Mouse (Mus musculus): Measurements from ENCODE around the gene Polr3gl. TPM values are rescaled to one million over a fixed set of nuclear protein-coding genes. Genes with fewer than 3 reads are reported as not detected.
A peak's percentile ranks its signal among the peaks of the same experiment; 100 is the strongest.

Gene Polr3gl
- polyA plus RNA-seq, 1 experiment, result 72.4 TPM

DNA sequence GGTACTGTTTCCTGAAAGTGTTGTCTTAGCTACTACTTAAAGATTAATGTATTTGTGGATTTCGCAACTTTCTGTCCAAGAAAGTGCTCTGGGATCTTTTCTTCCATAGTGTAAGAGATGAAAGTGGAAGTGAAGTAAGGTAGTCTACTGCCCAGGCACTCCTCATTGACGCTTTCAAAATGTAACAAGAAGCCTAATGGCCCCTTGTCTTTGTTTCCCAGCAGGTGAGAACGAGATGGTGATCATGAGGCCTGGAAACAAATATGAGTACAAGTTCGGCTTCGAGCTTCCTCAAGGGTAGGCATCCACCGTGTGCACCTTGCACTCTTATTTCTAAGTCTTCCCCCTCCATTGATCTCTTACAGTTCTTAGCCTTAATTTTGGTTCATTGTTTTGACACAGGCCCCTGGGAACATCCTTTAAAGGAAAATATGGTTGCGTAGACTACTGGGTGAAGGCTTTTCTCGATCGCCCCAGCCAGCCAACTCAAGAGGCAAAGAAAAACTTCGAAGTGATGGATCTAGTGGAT is 35.2 kb downstream of the Polr3gl start:
- H3K27ac ChIP-seq (replicated peaks; ENCODE audit: low read depth, low read length), result peak overlapping the region; percentile 99
- H3K4me3 ChIP-seq (ENCODE audit: insufficient read depth, low read depth, low read length), result peak overlapping the region; percentile 69
- peaks cover 16% of the 10 kb centered on the region for H3K4me1 ChIP-seq (ENCODE audit: control insufficient read depth, insufficient read depth, insufficient read length, low read length)

- H3K4me3 ChIP-seq (ENCODE audit: insufficient read depth, low read depth, low read length), result peak overlapping the region; percentile 69
- peak overlapping the region; percentile 99 for H3K27ac ChIP-seq (replicated peaks; ENCODE audit: low read depth, low read length)
- H3K4me1 ChIP-seq (ENCODE audit: control insufficient read depth, insufficient read depth, insufficient read length, low read length), result peaks cover 15% of the 10 kb centered on the region
Measured at GRCm38 (mm10) chr3:96558159-96558558, 35.8 kb downstream of the Polr3gl start.

DNA sequence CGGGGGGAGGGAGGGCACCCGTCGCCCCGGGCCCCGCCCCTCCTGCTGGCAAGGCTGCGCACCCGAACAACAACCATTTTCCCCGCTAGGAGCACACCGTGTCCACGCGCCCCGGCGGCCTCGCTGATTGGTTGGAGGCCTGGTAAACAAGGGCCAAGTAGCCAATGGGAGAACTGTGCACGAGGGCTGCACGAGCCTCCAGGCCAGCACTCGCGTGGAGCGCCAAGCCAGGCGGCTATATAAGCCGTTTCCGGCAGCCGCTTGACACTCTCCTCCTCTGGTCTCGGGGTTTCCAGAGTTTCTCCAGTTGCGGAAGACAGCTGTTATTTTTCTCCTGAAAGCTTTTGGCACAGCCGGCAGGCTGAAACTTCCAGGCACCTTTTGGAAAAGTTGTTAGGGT is 36.3 kb downstream of the Polr3gl start, which contains the start of gene Txnip:
Gene Txnip, plus strand, starts transcription at position 264 of the 400 bp plus-strand sequence.
- H3K27ac ChIP-seq (replicated peaks; ENCODE audit: low read depth, low read length), result peak within 1 kb of the TSS; percentile 100
- H3K4me3 ChIP-seq (ENCODE audit: insufficient read depth, low read depth, low read length), result peak within 1 kb of the TSS; percentile 69
- H3K4me1 ChIP-seq (ENCODE audit: control insufficient read depth, insufficient read depth, insufficient read length, low read length), result peaks cover 16% of the 10 kb centered on the region

DNA sequence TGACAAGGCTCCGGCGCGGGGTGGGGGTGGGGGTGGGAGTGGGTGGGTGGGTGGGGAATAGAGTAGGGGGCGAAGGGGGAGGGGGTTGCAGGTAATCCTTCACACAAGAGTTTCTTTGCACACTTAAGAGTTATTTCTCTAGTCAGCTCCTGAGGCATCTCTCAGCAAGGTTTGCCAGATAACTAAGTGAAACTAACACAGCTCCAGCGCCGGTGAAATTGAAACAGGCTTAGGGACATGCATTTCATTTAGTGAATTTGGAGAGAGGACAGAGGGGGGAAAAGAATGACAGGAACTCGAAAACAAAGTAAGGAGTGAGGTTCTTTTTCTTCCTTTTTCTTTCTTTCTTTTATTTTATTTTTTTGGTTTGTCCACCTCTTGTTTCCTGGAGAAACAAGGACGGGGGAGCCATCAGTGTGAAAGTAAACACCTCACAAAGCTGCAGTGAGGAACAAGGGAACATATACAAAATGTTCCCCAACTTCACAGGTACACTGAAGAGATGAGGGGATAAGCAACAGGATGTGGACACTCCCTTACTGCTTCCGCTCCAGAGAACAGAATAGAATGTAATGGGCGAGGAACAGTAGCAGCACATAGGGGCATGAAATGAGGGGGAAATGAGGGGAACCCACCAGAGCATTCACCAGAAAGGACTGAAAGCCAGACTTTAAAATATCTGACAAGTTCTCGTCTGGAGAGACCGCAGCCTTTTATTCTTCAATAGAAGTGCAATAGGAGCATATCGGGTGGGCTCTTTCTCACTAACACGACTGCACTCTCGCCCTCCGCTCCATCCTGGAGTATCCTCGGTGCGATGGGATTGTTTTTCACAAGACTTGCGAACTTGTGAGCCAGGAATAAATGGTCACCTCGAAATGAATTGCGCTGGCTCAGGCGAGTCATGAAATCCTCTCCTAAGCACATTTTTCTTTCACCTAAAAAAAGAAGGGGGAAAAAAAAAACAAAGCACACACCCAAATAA is 37.0 kb downstream of the Polr3gl start:
- peak overlapping the region; percentile 100 for H3K27ac ChIP-seq (replicated peaks; ENCODE audit: low read depth, low read length)
- peaks cover 18% of the 10 kb centered on the region for H3K4me1 ChIP-seq (ENCODE audit: control insufficient read depth, insufficient read depth, insufficient read length, low read length)
- peak overlapping the region; percentile 68 for H3K4me3 ChIP-seq (ENCODE audit: insufficient read depth, low read depth, low read length)

GRCm38 (mm10) chr3:96555999-96556614 is 37.9 kb downstream of the Polr3gl start:
- Histone ChIP-seq H3K4me1 (ENCODE audit: control insufficient read depth, insufficient read depth, insufficient read length, low read length) (peaks cover 23% of the 10 kb centered on the region), H3K27ac (replicated peaks; ENCODE audit: low read depth, low read length) (peak overlapping the region; percentile 93), H3K4me3 (ENCODE audit: insufficient read depth, low read depth, low read length) (peak overlapping the region; percentile 48)

DNA sequence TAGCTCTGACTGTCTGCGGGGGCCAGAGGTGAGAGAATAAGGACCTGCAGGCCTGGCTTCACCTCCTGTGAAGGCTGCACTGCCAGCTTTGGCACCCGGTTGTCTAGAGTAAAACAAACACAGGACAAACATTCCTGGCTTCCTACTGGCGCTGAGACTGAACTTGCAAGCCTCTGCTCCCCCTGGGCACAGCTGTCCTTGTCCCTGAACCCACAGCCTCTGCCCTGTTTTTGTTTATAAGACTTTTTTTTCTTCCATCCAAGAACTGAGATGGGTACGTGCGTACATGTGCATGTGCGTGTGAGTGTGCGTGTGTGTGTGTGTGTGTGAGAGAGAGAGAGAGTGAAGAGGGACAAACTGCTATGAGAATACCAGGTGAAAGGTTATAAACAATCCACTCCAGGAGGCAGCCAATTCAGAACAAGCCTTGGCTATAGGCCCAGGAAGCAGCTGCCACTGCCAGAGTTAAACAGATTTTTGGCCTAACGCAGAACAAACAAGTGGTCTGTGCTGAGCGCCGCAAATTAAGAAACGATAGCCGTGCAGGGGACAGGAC is 38.9 kb downstream of the Polr3gl start:
- H3K4me3 ChIP-seq (ENCODE audit: insufficient read depth, low read depth, low read length), result peak overlapping the region; percentile 48
- H3K27ac ChIP-seq (replicated peaks; ENCODE audit: low read depth, low read length), result peak overlapping the region; percentile 93
- peaks cover 23% of the 10 kb centered on the region for H3K4me1 ChIP-seq (ENCODE audit: control insufficient read depth, insufficient read depth, insufficient read length, low read length)

DNA sequence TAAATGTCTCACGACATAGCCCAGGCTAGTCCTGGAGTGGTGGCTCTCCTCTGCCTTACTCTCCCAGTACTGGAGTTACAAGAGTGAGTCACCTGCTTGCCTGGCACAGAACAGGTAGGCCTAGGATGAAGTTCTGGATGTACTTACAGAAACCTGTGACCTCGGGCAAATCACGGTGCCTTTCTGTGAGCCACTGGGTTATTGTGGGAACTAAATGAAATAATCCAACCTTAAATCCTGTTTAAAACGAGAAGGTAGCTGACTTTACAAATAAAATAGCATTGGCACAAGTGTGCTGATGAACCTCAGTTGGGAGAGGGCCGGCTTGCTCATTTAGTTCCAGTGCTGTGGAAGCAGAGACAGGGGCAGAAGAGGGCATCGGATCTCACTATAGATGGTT is 39.7 kb downstream of the Polr3gl start:
- Histone ChIP-seq H3K4me3 (ENCODE audit: insufficient read depth, low read depth, low read length) (no peak overlapping the region), H3K4me1 (ENCODE audit: control insufficient read depth, insufficient read depth, insufficient read length, low read length) (peaks cover 25% of the 10 kb centered on the region), H3K27ac (replicated peaks; ENCODE audit: low read depth, low read length) (peak overlapping the region; percentile 93)

DNA sequence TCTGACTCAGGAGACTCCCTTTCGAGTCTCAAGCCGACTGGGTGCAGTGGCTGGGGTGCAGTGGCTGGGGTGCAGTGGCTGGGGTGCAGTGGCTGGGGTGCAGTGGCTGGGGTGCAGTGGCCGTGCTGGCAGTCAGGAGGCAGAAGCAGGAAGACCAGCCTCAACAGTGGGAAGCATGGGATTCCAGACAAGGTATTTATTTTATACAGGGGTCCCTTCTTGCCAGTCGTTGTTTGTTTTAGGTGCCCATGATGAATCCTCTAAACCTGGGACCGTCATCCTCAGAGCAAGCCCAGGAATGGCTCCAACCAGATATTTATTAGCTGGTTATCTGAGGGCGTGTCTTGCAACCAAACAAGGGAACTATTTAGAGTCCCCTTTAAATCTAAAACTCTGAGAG is 40.4 kb downstream of the Polr3gl start:
- H3K27ac ChIP-seq (replicated peaks; ENCODE audit: low read depth, low read length), result peak overlapping the region; percentile 93
- H3K4me3 ChIP-seq (ENCODE audit: insufficient read depth, low read depth, low read length), result no peak overlapping the region
- peaks cover 25% of the 10 kb centered on the region for H3K4me1 ChIP-seq (ENCODE audit: control insufficient read depth, insufficient read depth, insufficient read length, low read length)

DNA sequence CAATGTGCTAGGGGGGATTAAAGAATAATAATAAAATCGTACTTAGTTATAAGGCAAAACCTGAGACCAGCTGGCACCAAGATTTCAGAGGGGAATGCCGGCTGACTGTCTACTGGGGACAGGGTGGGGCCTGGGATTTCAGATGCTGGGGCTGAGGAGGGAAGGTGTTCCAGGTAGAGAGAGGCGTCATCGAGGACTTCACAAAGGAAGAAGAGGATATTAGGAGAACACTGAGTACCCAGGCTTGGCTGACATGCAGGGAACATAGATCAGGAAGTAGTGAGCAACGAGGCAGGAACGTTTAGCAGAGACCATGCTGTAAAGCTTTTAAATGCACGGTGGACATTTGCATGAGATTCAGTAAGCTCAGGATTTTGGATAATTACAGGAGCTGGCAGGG is 42.1 kb downstream of the Polr3gl start:
- peak overlapping the region; percentile 93 for H3K27ac ChIP-seq (replicated peaks; ENCODE audit: low read depth, low read length)
- H3K4me1 ChIP-seq (ENCODE audit: control insufficient read depth, insufficient read depth, insufficient read length, low read length), result peaks cover 25% of the 10 kb centered on the region

DNA sequence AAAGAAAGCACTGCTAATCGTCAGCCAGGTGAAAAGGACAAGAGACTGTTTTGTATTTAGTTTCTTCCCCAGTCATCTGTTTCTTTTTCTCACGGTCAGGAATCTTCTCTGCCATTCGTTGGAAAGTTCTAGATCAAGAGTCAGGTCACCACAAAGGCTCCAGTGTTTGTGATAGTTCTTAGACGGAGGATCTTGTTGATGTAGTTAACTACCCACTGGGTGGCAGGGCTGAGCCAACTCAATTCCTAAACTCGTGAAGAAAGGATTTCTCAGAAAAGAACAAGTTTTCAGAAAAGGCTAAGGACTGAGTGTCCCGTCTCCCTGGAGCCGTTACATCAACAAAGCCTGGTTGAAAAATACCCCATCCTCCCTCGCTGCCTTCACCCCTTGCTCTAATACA is 42.8 kb downstream of the Polr3gl start:
- no peak overlapping the region for H3K4me3 ChIP-seq (ENCODE audit: insufficient read depth, low read depth, low read length)

More for the DNA sequence above, 42.1 kb downstream of the Polr3gl start:
- no peak overlapping the region for H3K4me3 ChIP-seq (ENCODE audit: insufficient read depth, low read depth, low read length)

GRCm38 (mm10) chr3:96549346-96549745 is 44.6 kb downstream of the Polr3gl start:
- Histone ChIP-seq H3K4me1 (ENCODE audit: control insufficient read depth, insufficient read depth, insufficient read length, low read length) (peaks cover 21% of the 10 kb centered on the region), H3K27ac (replicated peaks; ENCODE audit: low read depth, low read length) (no peak overlapping the region), H3K4me3 (ENCODE audit: insufficient read depth, low read depth, low read length) (no peak overlapping the region)

More for the DNA sequence above, 42.8 kb downstream of the Polr3gl start:
- peaks cover 25% of the 10 kb centered on the region for H3K4me1 ChIP-seq (ENCODE audit: control insufficient read depth, insufficient read depth, insufficient read length, low read length)
- H3K27ac ChIP-seq (replicated peaks; ENCODE audit: low read depth, low read length), result peak overlapping the region; percentile 93

DNA sequence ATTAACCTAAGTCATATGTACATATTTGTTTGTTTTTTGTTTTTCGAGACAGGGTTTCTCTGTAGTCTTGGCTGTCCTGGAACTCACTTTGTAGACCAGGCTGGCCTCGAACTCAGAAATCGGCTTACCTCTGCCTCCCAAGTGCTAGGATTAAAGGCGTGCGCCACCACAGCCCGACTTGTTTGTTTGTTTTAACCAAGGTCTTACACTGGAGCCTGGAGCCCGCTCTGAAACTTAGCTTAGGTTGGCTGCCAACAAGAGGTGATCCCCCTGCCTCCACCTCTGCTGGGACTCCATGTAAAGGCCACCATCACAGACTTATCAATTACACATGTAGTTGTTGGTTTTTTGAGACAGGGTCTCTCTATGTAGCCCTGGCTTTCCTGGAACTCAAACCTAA is 45.2 kb downstream of the Polr3gl start:
- Histone ChIP-seq H3K4me3 (ENCODE audit: insufficient read depth, low read depth, low read length) (no peak overlapping the region), H3K27ac (replicated peaks; ENCODE audit: low read depth, low read length) (no peak overlapping the region), H3K4me1 (ENCODE audit: control insufficient read depth, insufficient read depth, insufficient read length, low read length) (peaks cover 15% of the 10 kb centered on the region)

GRCm38 (mm10) chr3:96547389-96547960 is 46.5 kb downstream of the Polr3gl start:
- H3K4me3 ChIP-seq (ENCODE audit: insufficient read depth, low read depth, low read length), result no peak overlapping the region
- H3K27ac ChIP-seq (replicated peaks; ENCODE audit: low read depth, low read length), result no peak overlapping the region

DNA sequence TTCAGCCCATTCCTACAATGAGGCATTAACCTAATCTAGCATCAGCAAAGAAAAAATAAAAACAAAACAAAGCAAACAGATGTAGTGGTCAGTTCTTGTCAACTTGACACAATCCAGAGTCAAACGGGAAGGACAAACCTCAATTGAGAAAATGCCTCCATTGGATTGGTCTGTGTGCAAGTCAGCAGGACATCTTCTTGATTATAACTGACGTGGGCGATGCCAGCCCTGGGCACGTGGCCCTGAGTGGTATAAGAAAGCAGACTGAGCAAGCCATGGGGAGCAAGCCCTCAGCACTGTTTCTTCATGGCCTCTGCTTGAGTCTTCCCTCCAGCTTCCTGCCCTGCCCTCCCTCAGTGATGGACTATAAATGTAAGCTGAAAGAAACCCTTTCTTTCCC is 47.1 kb downstream of the Polr3gl start:
- H3K27ac ChIP-seq (replicated peaks; ENCODE audit: low read depth, low read length), result no peak overlapping the region
- peaks cover 6% of the 10 kb centered on the region; the same call in 1 of the 2 replicates for H3K4me1 ChIP-seq (ENCODE audit: control insufficient read depth, insufficient read depth, insufficient read length, low read length)
- H3K4me3 ChIP-seq (ENCODE audit: insufficient read depth, low read depth, low read length), result no peak overlapping the region

More at GRCm38 (mm10) chr3:96547389-96547960, 46.5 kb downstream of the Polr3gl start:
- H3K4me1 ChIP-seq (ENCODE audit: control insufficient read depth, insufficient read depth, insufficient read length, low read length), result peaks cover 7% of the 10 kb centered on the region; the same call in 1 of the 2 replicates

Measured in brown adipose tissue, adult 24 weeks (tissue).